Mouse (Mus musculus): ENCODE data around the gene Slc25a34.

Slc25a34 gene

DNA sequence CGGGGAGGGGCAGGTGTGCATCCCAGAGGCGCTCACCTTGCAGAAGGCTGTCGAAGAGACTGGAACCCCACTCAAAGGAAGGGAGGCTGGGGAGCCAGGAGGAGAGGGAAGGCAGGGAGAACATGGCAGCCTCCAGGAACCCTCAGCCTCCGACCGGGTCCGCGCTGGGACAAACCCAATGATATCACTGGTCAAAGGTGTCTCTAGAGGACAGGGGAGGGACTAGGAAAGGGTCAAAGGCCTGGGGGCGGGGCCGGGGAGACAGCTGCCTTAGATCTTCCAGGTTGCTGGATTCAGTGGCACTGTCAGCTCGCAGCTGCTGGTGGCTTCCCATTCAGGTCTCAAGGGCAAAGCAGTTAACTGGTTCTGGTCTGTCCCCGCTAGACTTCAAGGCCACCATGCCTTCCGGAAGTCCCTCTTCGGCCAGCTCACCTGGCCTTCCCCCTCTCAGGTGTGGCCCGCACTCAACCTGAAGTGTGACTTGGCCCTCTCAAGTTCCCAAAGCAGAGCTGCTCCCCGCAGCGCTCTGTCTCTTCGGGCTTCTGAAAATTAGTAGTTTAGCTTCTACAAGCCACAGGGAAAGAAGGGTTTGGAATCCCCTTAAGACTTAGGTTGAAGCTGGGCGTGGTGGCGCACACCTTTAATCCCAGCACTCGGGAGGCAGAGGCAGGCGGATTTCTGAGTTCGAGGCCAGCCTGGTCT lies 5.6 kb downstream of the Slc25a34 start:
- DNase-seq (ENCODE audit: low read depth, low spot score), result peak; percentile 94

DNA sequence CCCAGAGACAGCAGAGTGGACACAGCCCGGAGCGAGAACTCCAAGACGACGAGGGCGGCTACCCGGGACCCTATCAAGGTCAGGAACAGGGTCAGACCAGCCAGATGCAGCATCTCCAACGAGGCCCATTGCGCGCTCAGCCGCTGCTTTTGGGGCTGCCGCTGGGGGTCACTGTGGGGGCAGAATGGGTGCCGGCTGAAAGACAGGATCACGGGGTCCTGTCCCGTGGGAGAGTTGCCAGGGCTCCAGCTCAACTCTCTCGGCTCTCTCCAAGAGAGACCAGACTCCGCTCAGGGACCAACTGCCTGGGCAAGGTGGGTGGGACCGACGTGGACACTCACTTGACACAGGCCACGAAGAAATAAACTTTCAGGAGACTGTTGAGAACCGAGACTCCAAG lies 6.3 kb downstream of the Slc25a34 start:
- DNase-seq (ENCODE audit: low read depth, low spot score), result peak; percentile 90

DNA sequence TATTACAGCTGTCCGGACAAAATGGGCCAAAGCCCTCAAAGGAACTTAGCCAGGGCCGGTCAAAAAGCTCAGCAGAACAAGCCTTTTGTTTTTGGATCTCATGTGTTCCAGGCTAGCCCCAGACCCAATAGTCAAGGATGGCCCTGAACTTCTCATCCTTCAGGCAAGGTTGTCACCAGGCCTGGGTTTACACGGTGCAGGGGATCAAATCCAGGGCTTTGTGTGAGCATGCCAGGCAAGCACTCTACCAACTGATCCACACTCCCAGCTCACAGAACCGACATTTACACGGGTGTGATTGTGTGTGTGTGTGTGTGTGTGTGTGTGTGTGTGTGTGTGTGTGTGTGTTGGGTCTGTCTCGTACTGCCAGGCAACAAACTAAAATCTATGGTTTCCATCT lies 6.8 kb downstream of the Slc25a34 start:
- DNase-seq (ENCODE audit: low read depth, low spot score), result no peak

DNA sequence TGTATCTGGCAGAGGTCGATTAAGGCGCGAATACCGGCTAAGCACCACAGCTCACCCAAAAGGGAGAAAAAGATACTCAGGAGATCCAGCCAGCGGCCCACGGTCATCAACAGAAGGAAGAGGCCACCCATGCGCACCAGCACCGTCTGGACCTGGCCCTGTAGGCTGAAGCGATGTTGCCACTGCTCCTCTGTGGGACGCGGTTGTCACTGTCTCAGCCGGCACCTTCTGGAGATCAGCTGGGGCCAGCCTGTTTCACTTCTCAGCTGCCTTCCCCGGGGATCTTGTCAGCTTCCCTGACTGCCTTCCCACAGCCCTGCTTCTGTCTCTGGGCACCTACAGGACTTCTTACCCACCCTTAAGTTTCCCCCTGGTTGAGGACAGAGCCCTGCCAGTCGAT lies 8.7 kb downstream of the Slc25a34 start:
- no peak for DNase-seq (ENCODE audit: low read depth, low spot score)

DNA sequence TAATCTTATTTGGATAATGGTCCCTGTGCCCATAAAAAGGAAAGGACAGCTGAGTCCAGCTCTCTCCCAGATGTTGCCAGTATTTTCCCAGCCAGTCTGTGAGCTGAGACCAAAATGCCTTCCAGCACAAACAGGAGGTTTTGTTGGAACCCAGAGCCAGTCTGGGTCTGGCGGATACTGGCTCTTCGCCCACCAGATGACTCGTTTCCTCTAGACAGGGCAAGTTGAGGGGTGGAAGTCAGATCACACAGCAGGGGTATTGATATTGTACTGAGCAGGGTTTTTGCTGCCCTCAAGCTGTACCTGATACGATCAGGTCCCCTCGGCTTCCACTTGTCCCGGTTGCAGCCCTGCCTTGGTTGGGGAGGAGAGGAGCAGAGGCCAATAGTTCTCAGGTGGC lies 14.1 kb downstream of the Slc25a34 start:
- no peak for DNase-seq (ENCODE audit: low read depth, low spot score)

DNA sequence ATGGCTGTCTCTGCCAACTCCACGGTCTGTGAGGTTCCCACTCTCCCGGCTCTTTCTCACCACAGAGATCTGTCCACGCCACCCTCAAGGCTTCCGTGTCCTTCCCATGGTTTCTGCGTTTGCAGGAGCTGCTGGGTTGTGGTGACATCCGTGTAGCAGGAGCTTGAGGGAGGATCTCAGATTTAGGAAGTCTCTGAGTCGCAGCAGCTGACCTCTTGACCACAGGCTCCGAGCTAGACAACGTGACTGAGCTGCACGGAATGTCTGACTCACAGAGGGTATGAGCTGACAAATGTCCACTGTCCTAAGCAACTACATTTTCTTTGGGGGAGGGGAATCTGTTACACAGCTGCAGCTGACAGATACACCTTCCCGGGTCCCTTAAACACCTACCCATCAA lies 17.8 kb downstream of the Slc25a34 start, which contains the start of gene Fblim1:
Gene Fblim1, minus strand, starts transcription at position 236 of the 400 bp plus-strand sequence.
- DNase-seq (ENCODE audit: low read depth, low spot score), result no peak

DNA sequence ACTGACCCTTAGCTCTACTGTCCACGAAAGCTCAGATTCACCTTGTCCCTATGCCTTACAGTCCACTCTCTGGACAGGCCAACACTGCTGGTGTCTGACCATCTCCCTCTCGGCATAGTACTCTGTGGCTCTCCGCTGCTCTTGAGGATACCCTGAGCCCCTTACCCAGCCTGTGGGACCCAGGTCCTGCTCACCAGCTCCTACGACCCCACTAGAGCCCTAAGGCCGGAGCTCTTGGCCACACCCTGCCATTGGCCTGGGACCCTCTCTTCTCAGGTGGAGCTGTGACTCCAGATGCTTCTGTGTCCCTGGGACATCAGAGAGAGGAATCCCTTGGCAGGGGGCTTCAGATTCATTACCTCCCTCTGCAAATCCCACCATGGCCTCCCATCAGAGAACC lies 18.2 kb downstream of the Slc25a34 start:
- no peak for DNase-seq (ENCODE audit: low read depth, low spot score)

DNA sequence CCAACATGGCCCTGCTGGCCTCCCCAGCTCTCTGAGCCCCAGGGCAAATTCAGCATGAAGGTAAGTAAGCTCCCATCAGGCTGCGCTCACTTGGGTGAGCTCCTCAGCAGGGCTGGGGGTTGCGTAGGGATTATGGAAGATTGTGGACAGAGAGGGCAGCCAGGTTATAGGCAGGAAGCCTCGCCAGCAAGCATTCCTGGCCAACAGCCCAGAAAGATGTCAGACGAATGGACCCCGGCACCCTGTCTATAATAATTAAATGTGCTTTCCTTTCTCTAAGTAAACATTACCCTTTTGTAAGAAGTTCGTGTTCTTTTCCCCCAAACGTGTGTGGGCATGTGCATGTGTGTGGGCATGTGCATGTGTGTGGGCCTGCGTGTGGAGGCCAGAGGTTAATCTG lies 19.1 kb downstream of the Slc25a34 start:
- DNase-seq (ENCODE audit: low read depth, low spot score), result no peak

DNA sequence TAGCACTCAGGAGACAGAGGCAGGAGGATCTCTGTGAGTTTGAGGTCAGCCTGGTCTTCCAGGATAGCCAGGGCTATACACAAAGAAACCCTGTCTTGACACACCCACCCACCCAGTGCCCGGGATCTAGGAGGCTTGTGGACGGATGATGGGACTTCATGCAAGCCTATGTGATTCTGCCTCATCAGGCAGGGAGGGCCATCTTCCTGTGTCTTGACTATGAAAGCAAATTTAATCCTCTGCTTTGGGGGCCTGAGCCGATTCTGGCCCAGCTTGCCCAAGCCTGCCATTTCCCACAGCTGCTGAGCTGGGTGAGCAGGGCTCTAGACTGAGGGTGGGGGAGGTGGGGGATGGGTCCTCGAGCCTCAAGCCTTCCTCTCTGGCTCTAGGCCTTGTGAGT lies 19.7 kb downstream of the Slc25a34 start:
- no peak for DNase-seq (ENCODE audit: low read depth, low spot score)

DNA sequence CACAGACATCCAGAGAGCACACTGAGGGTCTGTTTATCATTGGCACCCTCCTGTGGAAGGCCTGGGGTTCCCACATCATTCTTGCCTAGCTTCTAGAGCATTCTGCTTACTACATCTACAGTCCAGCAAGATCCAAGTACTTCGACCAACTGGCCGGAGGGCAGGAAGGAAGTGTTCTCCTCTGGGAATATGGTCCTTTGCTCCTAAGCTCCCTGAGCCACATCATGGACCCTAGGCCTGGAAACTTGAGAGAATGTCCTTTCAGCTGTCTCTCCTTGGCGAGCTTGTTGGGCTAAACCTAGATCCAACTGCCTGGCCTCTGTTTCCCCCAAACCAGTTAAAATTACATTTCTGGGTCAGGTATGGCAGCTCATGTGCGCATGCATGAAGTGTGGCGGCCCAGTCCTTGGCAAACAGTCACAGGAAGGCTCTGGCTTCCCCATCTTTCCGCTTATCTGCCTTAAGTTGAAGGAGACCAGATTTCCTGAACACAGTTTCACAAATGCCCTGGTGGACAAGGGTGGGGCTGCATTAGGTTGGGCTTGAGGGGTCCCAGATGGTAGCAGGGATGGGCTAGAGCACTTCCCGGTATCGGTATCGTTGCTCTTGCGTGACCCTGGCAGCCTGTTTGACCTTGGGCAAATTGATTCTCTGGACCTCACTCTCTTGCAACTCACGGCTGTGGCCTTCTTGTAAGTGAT lies 20.9 kb downstream of the Slc25a34 start:
- DNase-seq (ENCODE audit: low read depth, low spot score), result peak; percentile 65

DNA sequence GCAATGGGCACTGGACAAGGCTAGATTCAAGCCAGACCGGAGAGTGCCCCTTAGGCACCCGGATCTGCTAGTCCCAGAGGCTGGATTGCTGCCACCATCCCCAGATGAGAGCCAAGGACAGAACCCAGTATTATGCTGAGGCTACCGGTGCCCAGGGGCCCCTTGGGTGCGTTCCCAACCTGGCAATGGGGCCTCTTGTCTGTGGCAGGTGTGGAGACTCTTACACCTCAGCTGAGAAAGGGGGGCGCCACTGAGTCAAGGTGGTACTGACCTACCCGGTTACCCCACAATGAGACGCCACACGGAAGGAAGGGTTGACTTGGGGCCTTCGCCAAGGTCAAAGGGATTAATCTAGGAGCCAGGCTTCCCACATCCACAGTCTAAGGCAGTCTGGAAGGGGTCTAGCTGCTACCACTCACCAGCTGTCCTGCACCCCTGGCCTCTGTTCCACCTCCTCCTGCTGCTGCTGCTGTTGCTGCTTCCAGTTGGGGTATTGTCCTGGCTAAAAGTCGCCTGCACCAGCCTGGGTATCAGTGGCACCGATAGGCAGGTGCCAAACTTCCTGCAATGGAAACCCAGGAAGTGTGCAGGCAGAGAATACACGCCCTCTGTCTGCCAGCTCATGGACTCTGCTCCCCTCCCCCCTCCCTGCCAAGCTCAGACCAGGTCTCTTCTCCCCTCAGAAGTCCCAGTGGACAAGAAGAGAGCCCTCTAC lies 22.3 kb downstream of the Slc25a34 start:
- DNase-seq (ENCODE audit: low read depth, low spot score), result no peak

DNA sequence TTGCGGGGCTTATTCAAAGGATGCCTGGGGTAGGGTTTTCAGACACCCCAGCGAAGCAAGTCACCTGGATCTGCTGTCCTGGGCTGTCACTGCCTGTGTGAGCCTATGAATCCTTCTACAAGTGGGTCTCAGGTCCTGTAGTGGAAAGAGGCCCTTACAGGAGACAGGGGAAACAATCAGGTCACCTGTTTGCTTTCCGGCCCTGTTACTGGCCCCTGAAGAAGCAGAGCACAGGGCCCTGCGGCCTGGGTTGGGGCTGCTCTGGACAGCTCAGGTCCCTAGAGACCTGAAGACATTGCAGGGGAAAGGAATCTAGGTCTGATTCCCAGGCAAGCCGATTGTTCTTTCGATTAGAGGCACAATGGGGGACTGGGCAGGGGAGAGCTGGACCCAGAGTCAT lies 23.3 kb downstream of the Slc25a34 start:
- peak; percentile 48 for DNase-seq (ENCODE audit: low read depth, low spot score)

DNA sequence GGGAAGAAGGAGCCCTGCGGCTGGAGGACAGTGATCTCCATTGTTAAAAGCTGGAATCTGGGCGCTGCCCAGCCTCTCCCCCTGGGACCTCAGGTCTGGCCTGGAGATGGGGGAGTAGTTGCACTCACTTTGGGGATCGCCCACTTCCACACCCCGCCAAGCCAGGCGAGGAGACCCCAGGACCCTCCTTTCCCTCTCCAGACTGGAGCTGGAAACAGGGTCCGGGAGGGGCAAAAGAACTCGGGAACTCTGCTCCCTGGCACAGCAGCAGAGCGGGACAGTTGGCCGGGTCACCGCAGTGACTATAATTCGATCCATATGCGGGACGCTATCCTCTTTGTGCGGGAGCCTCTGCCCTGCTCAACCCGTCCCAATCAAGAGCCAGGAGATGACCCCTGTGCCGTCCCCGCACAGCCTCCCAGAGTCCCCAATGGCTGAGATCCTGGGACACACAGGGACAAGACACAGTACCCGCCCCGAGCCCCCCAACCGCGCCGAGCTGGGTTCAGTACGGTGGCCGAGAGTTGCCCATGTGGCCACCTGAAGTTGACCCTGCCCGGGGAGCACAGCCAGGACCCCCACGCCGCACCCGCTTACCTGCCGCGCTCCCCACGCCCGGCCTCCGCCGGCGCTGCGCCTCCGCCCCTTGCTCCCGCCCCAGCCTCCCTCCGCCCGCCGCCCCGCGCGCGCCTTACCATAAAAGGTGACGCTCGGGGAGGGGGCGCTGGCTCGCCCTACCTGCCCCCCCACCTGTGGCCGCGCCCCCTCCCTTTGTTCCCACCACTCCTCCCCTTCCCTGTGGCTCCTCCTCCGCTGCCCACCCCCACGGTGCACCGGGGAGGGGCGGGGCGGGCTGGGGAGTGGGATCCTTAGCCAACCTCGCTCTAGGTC lies 24.1 kb downstream of the Slc25a34 start:
- DNase-seq (ENCODE audit: low read depth, low spot score), result peak; percentile 85

DNA sequence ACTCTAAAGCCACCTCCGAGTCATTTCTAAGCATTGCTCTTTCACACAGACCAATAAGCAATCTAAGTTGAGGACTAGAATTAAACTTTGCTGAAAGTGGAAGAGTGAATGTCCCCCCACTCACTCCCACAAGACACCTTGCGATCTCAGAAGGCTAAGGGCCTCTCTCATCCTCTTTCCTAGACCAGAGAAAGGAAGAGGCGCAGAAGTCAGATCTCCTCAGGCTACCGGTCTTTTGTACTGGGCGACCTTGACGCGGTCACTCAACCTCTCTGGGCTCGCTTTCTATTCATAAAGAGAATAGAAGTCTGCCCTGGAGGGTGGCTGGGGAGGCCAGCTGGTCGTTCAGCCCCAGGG lies 24.7 kb downstream of the Slc25a34 start:
- peak; percentile 81 for DNase-seq (ENCODE audit: low read depth, low spot score)

DNA sequence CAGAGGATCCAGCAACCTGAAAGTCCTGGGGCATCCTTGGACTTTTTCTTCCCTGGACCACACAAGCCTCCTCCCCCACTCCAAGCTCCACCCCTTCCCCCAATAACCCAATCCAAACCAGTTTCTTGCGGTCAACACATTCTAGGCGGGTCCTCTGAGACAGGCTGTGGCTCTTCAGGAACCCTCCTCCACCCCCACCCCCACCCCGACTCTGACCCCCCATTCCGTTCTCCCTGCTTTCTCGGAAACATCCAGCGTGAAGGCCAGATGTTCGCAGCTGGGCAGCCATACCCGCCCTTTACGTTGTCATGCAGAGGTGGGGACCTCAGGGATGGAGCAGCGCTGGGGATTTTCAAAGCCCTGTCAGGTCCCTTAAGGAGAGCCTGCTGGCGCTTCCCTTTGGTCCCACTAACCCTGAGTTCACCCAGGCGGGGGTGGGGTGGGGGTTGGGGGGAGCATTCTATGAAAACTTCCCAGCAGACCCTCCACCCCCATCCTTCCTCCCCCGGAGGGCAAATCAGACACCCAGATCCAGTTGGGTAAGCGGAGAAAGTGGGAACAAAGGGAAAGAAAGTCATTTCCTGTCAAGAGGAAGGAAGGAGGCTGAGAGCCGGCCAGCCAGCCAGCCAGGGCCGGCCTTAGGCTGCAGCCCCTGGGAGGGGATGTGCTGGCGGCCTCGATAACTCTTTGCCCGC lies 25.3 kb downstream of the Slc25a34 start:
- DNase-seq (ENCODE audit: low read depth, low spot score), result peak; percentile 96

DNA sequence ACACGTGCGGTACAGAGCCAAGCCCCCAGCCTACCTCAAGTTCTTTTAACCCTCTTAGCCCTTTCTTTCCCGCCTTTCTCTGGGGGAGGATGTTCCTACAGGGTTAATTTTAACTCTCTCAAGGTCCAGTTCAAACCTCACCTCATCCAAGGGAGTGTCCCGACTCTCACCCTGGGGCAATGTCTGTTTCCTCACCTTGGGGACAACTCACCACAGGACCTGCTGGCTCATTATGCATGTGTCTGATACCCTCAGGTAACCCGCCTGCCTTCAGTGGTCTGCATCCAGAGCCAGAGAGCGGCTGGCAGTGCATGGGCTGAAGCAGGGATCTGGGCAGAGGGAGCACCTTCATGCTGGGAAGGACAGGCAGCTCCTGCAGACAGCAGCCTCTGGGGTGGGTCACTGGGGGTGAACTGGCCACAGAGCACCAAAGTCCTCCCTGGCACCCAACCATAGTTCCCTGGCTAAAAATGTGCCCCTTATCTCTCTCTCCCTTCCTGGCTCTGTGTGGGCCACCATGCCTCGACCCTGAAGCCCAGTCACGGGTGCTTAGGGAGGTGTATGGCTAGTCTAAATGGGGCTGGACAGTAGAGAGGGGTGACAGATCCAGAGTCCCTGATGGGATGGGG lies 26.8 kb downstream of the Slc25a34 start:
- DNase-seq (ENCODE audit: low read depth, low spot score), result no peak

DNA sequence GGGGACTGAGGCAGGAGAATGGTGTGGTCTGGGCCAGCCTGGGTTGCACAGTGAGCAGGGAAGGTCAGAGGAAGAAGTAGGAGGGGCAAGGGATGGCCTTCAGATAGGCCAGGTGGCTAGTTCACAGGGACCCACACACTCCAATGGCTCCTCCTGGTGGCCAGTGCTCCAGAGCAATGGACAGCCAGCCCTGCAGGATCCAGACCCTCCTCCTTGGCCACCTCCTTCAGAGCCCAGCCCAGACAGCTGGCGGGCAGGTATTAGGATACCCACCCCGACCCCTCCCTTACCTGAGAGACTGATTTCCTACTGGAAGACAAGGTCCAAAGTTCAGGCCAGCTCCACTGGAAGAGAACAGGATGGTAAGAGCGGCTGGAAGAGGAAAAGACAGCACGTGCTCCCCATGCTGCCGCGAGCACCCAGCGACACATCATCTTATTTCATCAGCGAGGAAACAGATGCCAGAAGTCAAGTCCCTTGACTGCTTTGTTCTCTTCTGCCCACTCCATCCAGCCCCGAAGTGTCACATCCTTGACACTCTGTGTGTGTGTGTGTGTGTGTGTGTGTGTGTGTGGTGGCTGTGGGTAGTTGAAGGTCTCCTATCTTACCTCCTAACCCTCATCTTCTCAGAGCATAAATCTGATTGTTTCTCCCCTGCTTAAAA lies 27.9 kb downstream of the Slc25a34 start:
- DNase-seq (ENCODE audit: low read depth, low spot score), result no peak

DNA sequence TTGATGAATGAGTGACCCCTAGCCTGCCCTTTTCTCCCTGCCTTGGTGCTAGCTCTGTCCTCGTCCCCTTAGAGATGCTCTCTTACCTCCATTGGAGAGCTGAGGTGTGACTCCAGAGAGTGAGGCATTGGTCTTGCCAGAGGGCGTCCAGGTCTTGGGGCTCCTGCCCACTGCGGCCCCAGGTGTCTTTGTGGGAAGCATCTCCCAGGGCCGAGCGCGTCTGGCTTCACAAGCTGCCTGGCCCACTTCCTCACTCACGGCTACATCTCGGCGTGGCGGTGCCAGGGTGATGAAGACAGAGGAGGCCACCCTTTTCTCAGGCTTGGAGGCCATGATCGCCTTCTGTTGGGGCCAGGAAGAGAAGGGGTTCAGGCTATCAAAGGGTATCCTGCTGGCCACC lies 28.5 kb downstream of the Slc25a34 start:
- no peak for DNase-seq (ENCODE audit: low read depth, low spot score)

DNA sequence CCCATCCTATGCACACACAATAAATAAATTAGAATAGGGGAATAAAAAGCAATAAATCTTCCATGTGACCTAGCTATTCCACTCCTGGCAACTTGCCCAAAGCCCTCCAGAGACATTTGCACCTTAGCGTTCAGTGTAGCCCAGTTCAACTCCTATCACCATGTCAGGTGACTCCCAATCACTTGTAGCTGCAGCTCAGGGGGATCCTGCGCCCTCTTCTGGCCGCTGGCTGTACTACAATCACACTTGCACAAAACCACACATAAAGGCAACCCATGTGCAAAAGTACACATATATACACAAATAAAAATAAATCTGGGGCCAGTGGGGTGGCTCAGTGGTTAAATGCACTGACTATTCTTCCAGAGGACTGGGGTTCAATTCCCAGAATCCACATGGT lies 32.1 kb downstream of the Slc25a34 start:
- DNase-seq (ENCODE audit: low read depth, low spot score), result peak; percentile 88

DNA sequence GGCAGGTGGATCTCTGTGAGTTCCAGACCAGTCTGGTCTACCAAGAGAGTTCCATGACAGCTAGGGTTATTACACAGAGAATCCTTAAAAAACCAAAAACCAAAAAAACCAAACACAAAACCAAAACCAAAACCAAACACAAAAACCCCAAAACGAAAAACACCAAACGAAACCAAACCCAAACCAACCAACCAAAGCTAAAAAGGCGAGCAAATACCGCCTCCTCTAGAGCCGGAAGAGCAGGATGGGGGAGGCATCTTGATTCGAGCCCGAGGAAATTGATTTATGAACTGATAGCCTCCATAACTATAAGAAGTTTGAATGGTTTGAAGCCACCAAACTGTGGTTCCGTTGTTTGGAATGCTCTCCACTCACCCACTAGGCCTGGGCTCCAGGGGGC lies 39.7 kb downstream of the Slc25a34 start:
- DNase-seq (ENCODE audit: low read depth, low spot score), result no peak

Measured in ZHBTc4 (cell line).